Mouse (Mus musculus) gastrocnemius, postnatal 36 days (tissue): ENCODE measurements at regions not wholly inside any gene's neighbourhood (a gene's known extent, or its start where the extent isn't known, plus 50 kb on each side); places are given as distances from the start of the nearest gene placed in this dataset.

Experiments used
- DNase-seq, 2 experiments: peaks; one replicate each; pipeline ENCODE4 v3.0.0; 2022
- intact Hi-C: fragments of 180-260 bp; cut with DNase I; formaldehyde crosslinking; loops from one replicate; pipeline ENCODE4 v1.15.1; 2025

- intact Hi-C loops = no loop called here
- DNase-seq = no peak
Observed at GRCm38 (mm10) chr9:90369568-90369967, 99.0 kb upstream of the Tbc1d2b start.

GRCm38 (mm10) chr9:90367745-90368144 lies 97.1 kb upstream of the Tbc1d2b start:
- intact Hi-C loops = no loop called here
- no peak for DNase-seq

- intact Hi-C loops = no loop called here
- no peak for DNase-seq
Observed at GRCm38 (mm10) chr9:90326531-90326930, 55.9 kb upstream of the Tbc1d2b start.
